Mouse (Mus musculus): ENCODE data around the gene Prss53. TPM values are rescaled to one million over a fixed set of nuclear protein-coding genes. Genes with fewer than 3 reads are reported as not detected.
A peak's percentile ranks its signal among the peaks of the same experiment; 100 is the strongest.

The Prss53 gene
- polyA plus RNA-seq, 1 experiment from 2014 or later, result 1.1 TPM

DNA sequence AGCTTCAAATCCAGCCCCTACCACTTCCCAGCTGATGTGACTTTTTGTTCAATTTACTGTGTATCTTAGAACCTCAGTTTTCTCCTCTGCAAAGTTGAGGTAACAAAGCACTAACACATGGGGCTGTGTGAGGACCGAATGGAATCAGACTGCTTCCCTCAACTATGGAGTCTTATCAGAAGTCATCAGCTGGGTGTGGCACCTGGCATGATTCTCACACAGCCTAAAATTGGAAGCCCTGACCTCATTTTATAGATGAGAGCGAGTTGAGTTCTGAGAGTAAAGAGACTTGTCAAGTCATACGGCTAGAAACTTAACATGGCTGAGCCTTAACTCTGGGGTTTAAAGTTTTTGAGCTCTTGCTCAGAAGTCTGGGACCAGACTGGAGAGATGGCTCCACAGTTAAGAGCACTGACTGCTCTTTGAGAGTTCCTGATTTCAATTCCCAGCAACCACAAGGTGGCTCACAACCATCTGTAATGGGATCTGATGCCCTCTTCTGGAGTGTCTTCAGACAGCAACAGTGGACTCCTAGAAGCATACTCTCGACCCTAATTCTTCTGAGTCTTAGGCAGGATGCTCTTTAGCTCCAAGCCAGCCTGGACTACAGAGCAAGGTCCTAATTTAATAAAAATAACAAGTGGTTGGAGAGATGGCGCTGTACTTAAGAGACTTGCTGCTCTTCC, 20.5 kb downstream of the Prss53 start:
- 80% methylated on average over 5 of the region's 5 CpGs for WGBS
- Histone ChIP-seq H3K27ac (ENCODE audit: low read length) (no peak overlapping the region), H3K36me3 (ENCODE audit: control insufficient read depth, insufficient read depth, low read length) (peaks cover 22% of the 10 kb centered on the region)

GRCm38 (mm10) chr7:127869149-127869810, 21.5 kb downstream of the Prss53 start:
- WGBS, result 54% methylated on average over 3 of the region's 3 CpGs
- Histone ChIP-seq H3K9ac (ENCODE audit: low read length) (no peak overlapping the region), H3K4me2 (ENCODE audit: low read depth, low read length) (no peak overlapping the region), H3K4me1 (replicated peaks; ENCODE audit: control insufficient read depth, insufficient read depth, low read length) (peaks cover 10% of the 10 kb centered on the region), H3K27me3 (ENCODE audit: control insufficient read depth, insufficient read depth, low read depth, low read length) (no peaks in the 10 kb centered on the region), H3K36me3 (ENCODE audit: control insufficient read depth, insufficient read depth, low read length) (peaks cover 24% of the 10 kb centered on the region), H3K9me3 (ENCODE audit: control insufficient read depth, low read length) (no peaks in the 10 kb centered on the region), H3K27ac (ENCODE audit: low read length) (no peak overlapping the region), H3K4me3 (ENCODE audit: low read length) (no peak overlapping the region)
- ATAC-seq (ENCODE audit: low read depth), result peak; percentile 61; the same call in 1 of the 2 replicates

More for the DNA sequence above, 20.5 kb downstream of the Prss53 start:
- Histone ChIP-seq H3K9ac (ENCODE audit: low read length) (no peak overlapping the region), H3K9me3 (ENCODE audit: control insufficient read depth, low read length) (no peaks in the 10 kb centered on the region), H3K27me3 (ENCODE audit: control insufficient read depth, insufficient read depth, low read depth, low read length) (no peaks in the 10 kb centered on the region), H3K4me2 (ENCODE audit: low read depth, low read length) (no peak overlapping the region), H3K4me3 (ENCODE audit: low read length) (no peak overlapping the region), H3K4me1 (replicated peaks; ENCODE audit: control insufficient read depth, insufficient read depth, low read length) (peaks cover 17% of the 10 kb centered on the region)
- ATAC-seq (ENCODE audit: low read depth), result no peak

DNA sequence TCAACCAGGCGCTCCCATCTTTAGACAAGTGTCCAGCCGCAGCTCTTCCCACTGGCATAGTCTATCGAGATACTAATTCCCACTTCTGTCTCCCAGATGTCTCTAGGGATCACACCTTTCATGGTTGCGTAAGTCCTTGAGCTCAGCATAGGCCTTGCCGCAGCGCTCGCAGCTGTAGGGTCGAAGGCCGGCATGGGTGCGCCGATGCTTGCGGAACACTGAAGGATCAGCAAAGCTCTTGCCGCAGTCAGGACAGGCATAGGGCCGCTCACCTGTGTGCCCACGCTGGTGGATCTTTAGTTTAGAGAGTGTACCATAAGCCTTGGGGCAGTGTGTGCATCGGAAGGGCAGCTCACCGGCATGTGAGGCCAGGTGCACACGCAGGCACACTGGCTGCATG, 23.1 kb downstream of the Prss53 start:
- no peaks in the 10 kb centered on the region for H3K27me3 ChIP-seq (ENCODE audit: control insufficient read depth, insufficient read depth, low read depth, low read length)
- H3K4me2 ChIP-seq (ENCODE audit: low read depth, low read length), result no peak overlapping the region
- no peak for ATAC-seq (ENCODE audit: low read depth)
- 96% methylated on average over 18 of the region's 18 CpGs for WGBS
- H3K4me1 ChIP-seq (replicated peaks; ENCODE audit: control insufficient read depth, insufficient read depth, low read length), result no peaks in the 10 kb centered on the region
- H3K9me3 ChIP-seq (ENCODE audit: control insufficient read depth, low read length), result no peaks in the 10 kb centered on the region
- peaks cover 24% of the 10 kb centered on the region for H3K36me3 ChIP-seq (ENCODE audit: control insufficient read depth, insufficient read depth, low read length)
- no peak overlapping the region for H3K4me3 ChIP-seq (ENCODE audit: low read length)
- H3K9ac ChIP-seq (ENCODE audit: low read length), result no peak overlapping the region
- no peak overlapping the region for H3K27ac ChIP-seq (ENCODE audit: low read length)

DNA sequence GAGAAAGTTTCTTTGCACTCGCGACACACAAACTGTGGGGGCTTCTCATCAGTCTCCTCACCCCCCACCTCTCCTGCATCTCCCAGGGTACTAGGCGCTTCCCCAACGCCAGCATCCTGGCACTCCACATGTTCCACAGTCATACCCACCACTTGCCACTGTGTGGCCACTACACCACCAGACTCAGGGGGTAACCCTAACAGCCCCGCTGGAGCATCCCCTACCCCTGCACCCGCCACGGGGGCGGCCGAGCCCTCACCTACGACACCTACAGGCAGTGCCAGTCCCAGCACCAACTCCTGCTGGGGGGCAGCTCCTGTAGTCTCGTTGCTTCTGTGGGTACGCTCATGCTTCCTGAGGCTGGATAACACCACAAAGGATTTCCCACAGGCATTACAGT, 24.3 kb downstream of the Prss53 start:
- no peak for ATAC-seq (ENCODE audit: low read depth)
- Histone ChIP-seq H3K27me3 (ENCODE audit: control insufficient read depth, insufficient read depth, low read depth, low read length) (no peaks in the 10 kb centered on the region), H3K4me3 (ENCODE audit: low read length) (no peak overlapping the region), H3K9ac (ENCODE audit: low read length) (no peak overlapping the region), H3K4me1 (replicated peaks; ENCODE audit: control insufficient read depth, insufficient read depth, low read length) (no peaks in the 10 kb centered on the region), H3K4me2 (ENCODE audit: low read depth, low read length) (no peak overlapping the region), H3K9me3 (ENCODE audit: control insufficient read depth, low read length) (no peaks in the 10 kb centered on the region), H3K36me3 (ENCODE audit: control insufficient read depth, insufficient read depth, low read length) (peaks cover 22% of the 10 kb centered on the region), H3K27ac (ENCODE audit: low read length) (no peak overlapping the region)
- WGBS, result 92% methylated on average over 12 of the region's 12 CpGs

- Histone ChIP-seq H3K4me3 (ENCODE audit: low read length) (no peak overlapping the region), H3K27ac (ENCODE audit: low read length) (no peak overlapping the region), H3K27me3 (ENCODE audit: control insufficient read depth, insufficient read depth, low read depth, low read length) (no peaks in the 10 kb centered on the region), H3K36me3 (ENCODE audit: control insufficient read depth, insufficient read depth, low read length) (no peaks in the 10 kb centered on the region), H3K9me3 (ENCODE audit: control insufficient read depth, low read length) (no peaks in the 10 kb centered on the region), H3K4me2 (ENCODE audit: low read depth, low read length) (no peak overlapping the region), H3K9ac (ENCODE audit: low read length) (no peak overlapping the region), H3K4me1 (replicated peaks; ENCODE audit: control insufficient read depth, insufficient read depth, low read length) (no peaks in the 10 kb centered on the region)
- 84% methylated on average over 6 of the region's 6 CpGs for WGBS
- ATAC-seq (ENCODE audit: low read depth), result no peak
Observed at GRCm38 (mm10) chr7:127858258-127858657, 32.5 kb downstream of the Prss53 start.

- Histone ChIP-seq H3K27me3 (ENCODE audit: control insufficient read depth, insufficient read depth, low read depth, low read length) (no peaks in the 10 kb centered on the region), H3K4me3 (ENCODE audit: low read length) (no peak overlapping the region), H3K9ac (ENCODE audit: low read length) (no peak overlapping the region), H3K9me3 (ENCODE audit: control insufficient read depth, low read length) (no peaks in the 10 kb centered on the region), H3K4me2 (ENCODE audit: low read depth, low read length) (no peak overlapping the region), H3K36me3 (ENCODE audit: control insufficient read depth, insufficient read depth, low read length) (peaks cover 10% of the 10 kb centered on the region; the same call in 1 of the 2 replicates), H3K4me1 (replicated peaks; ENCODE audit: control insufficient read depth, insufficient read depth, low read length) (no peaks in the 10 kb centered on the region), H3K27ac (ENCODE audit: low read length) (no peak overlapping the region)
- 57% methylated on average over 5 of the region's 5 CpGs for WGBS
- ATAC-seq (ENCODE audit: low read depth), result no peak
Observed at GRCm38 (mm10) chr7:127850906-127851305, 39.9 kb downstream of the Prss53 start.

DNA sequence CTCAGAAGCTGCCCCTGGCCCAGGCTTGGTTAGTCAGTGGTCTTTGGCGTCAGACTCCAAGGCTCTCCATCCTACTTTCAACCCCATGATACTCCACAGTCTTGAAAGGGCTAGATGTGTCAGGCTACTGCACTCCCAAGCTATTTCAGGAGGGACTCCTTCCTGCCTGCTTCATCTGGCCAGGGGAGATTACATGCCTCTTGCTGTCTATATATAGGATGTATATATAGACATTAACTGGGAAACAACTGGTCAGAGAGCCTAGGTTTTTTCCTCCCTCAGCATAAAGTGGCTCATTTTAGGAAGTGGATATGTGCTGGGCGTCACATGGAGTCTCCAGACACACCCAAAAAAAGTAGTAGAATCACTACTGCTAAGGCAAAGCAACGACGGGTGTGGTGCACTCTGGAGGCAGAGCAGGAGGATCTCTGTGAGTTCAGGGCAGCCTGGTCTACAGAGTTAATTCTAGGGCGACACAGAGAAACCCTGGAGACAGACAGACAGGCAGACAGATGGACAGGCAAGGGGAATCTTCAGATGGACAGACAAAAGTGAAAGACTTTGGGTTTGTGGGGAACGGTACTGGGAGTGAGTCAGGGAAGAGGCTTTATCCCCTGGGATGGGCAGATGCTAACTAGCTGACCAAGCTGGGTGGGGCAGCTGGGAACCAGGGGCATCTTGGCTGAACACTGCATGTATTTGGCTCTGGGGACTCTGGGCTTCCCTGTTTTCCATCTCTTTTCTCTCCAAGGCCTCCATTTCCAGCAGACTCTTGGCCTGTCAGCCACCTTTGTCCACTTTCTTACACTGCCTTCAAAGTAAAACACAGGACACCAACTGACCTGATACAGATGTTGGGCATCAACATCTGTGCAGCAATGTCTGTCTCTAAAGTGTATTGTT, 40.5 kb downstream of the Prss53 start:
- Histone ChIP-seq H3K27ac (ENCODE audit: low read length) (no peak overlapping the region), H3K36me3 (ENCODE audit: control insufficient read depth, insufficient read depth, low read length) (peaks cover 11% of the 10 kb centered on the region; the same call in 1 of the 2 replicates), H3K27me3 (ENCODE audit: control insufficient read depth, insufficient read depth, low read depth, low read length) (no peaks in the 10 kb centered on the region), H3K4me3 (ENCODE audit: low read length) (no peak overlapping the region), H3K9ac (ENCODE audit: low read length) (no peak overlapping the region), H3K9me3 (ENCODE audit: control insufficient read depth, low read length) (no peaks in the 10 kb centered on the region), H3K4me1 (replicated peaks; ENCODE audit: control insufficient read depth, insufficient read depth, low read length) (no peaks in the 10 kb centered on the region), H3K4me2 (ENCODE audit: low read depth, low read length) (no peak overlapping the region)
- WGBS, result 65% methylated on average over 6 of the region's 6 CpGs
- ATAC-seq (ENCODE audit: low read depth), result no peak

DNA sequence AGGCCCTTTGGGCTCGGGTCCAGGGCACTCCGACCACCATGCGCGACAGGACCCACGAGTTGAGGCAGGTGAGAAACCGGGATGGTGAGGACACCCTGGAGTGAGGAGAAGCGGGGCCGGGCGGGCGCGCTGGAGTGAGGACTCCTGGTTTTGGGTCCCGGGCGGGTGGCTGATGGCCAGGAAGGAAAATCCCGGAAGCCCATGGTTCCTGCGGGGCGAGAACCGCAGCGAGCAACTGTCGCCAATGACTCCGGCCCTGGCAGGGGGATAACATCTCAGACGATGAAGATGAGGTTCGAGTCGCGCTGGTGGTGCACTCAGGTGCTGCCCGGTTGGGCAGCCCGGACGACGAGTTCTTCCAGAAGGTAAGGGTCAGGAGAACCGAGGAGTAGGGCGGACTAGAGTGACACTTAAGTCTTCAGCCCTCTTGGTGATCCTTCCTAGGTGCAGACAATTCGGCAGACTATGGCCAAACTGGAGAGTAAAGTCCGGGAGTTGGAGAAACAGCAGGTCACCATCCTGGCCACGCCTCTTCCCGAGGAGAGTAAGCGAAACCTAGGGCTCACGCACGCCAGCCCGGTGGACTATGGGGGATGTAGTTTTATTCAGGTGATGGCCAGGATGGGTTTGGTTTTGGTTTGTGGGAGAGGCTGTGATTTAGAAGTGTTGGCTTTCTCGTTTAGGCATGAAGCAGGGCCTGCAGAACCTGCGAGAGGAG, 48.6 kb downstream of the Prss53 start:
- H3K36me3 ChIP-seq (ENCODE audit: control insufficient read depth, insufficient read depth, low read length), result peaks cover 21% of the 10 kb centered on the region; the same call in 1 of the 2 replicates
- no peaks in the 10 kb centered on the region for H3K27me3 ChIP-seq (ENCODE audit: control insufficient read depth, insufficient read depth, low read depth, low read length)
- peak overlapping the region; percentile 84 for H3K27ac ChIP-seq (ENCODE audit: low read length)
- peak; percentile 58 for ATAC-seq (ENCODE audit: low read depth)
- H3K4me3 ChIP-seq (ENCODE audit: low read length), result peak overlapping the region; percentile 74
- under 1% methylated on average over 40 of the region's 40 CpGs for WGBS
- H3K9ac ChIP-seq (ENCODE audit: low read length), result peak overlapping the region; percentile 80
- H3K4me1 ChIP-seq (replicated peaks; ENCODE audit: control insufficient read depth, insufficient read depth, low read length), result peaks cover 11% of the 10 kb centered on the region
- H3K4me2 ChIP-seq (ENCODE audit: low read depth, low read length), result peak overlapping the region; percentile 80
- H3K9me3 ChIP-seq (ENCODE audit: control insufficient read depth, low read length), result no peaks in the 10 kb centered on the region
